In genomic region chr3:84658872-84659271, GRCm38 (mm10) we compare ENCODE assay signal across 22 mouse cellular contexts. TPM values are rescaled to one million over a fixed set of nuclear protein-coding genes. Genes with fewer than 3 reads are reported as not detected.
A peak's percentile ranks its signal among the peaks of the same experiment; 100 is the strongest.
DNase-seq lines count a peak whose midpoint lies in the region; ATAC-seq and TF ChIP-seq lines count a peak whose summit lies in the region.
"Had no signal": no experiment of that assay in that cellular context is flagged by ENCODE, and none has a peak within 500 bp of the region (broad histone marks: within the 10 kb centered on the region; RNA-seq: fewer than 3 reads in every experiment).

No protein-coding gene starts in this region.

- no peaks in the 10 kb centered on the region for H3K27me3 ChIP-seq in intestine, postnatal 0 days (replicated peaks; ENCODE audit: control insufficient read depth, insufficient read depth, low read length)
- H3K27me3 ChIP-seq in intestine, embryonic 15.5 days (replicated peaks): no peaks in the 10 kb centered on the region
- H3K27me3 ChIP-seq in liver, postnatal 0 days (ENCODE audit: insufficient read depth, low read length): no peaks in the 10 kb centered on the region
- no peaks in the 10 kb centered on the region for H3K27me3 ChIP-seq in ES-Bruce4 (ENCODE audit: control insufficient read depth, insufficient read depth, low read length, poor library complexity, severe bottlenecking)
- no peaks in the 10 kb centered on the region for H3K27me3 ChIP-seq in stomach, postnatal 0 days (ENCODE audit: control insufficient read depth, insufficient read depth, low read length)
- H3K27me3 ChIP-seq: hindbrain, embryonic 15.5 days had no signal

- H3K4me3 ChIP-seq in intestine, postnatal 0 days (ENCODE audit: low read depth, low read length): no peak overlapping the region
- no peak overlapping the region for H3K4me3 ChIP-seq in intestine, embryonic 15.5 days (replicated peaks)
- no peak overlapping the region for H3K4me3 ChIP-seq in liver, postnatal 0 days (ENCODE audit: low read depth, low read length)
- no peak overlapping the region for H3K4me3 ChIP-seq in ES-Bruce4 (ENCODE audit: low read depth, low read length)
- H3K4me3 ChIP-seq in stomach, postnatal 0 days (ENCODE audit: low read depth, low read length): no peak overlapping the region
- H3K4me3 ChIP-seq: heart, embryonic 10.5 days; hindbrain, embryonic 15.5 days; liver, embryonic 15.5 days; megakaryocyte, embryonic 14.5 days; midbrain, embryonic 13.5 days; neural tube, embryonic 12.5 days had no signal

- no peaks in the 10 kb centered on the region for H3K36me3 ChIP-seq in intestine, postnatal 0 days (ENCODE audit: control insufficient read depth, insufficient read depth)
- no peaks in the 10 kb centered on the region for H3K36me3 ChIP-seq in intestine, embryonic 15.5 days
- H3K36me3 ChIP-seq in liver, postnatal 0 days (replicated peaks; ENCODE audit: insufficient read depth, low read length): no peaks in the 10 kb centered on the region
- H3K36me3 ChIP-seq in ES-Bruce4 (ENCODE audit: control insufficient read depth, insufficient read depth, low read length, poor library complexity, severe bottlenecking): no peaks in the 10 kb centered on the region
- H3K36me3 ChIP-seq in stomach, postnatal 0 days (ENCODE audit: control insufficient read depth, insufficient read depth, low read length): no peaks in the 10 kb centered on the region
- H3K36me3 ChIP-seq: heart, embryonic 10.5 days; hindbrain, embryonic 15.5 days; liver, embryonic 15.5 days; midbrain, embryonic 13.5 days; neural tube, embryonic 12.5 days had no signal

- H3K4me1 ChIP-seq in intestine, postnatal 0 days (replicated peaks; ENCODE audit: control insufficient read depth, insufficient read depth, low read length): peaks cover 6% of the 10 kb centered on the region; the same call in 1 of the 2 replicates
- H3K4me1 ChIP-seq in intestine, embryonic 15.5 days (replicated peaks): peaks cover 21% of the 10 kb centered on the region
- peaks cover 21% of the 10 kb centered on the region for H3K4me1 ChIP-seq in liver, postnatal 0 days (ENCODE audit: insufficient read depth)
- peaks cover 2% of the 10 kb centered on the region for H3K4me1 ChIP-seq in ES-Bruce4 (ENCODE audit: control insufficient read depth, insufficient read depth, low read length)
- peaks cover 10% of the 10 kb centered on the region for H3K4me1 ChIP-seq in stomach, postnatal 0 days (replicated peaks; ENCODE audit: control insufficient read depth, insufficient read depth)

- H3K27ac ChIP-seq in intestine, postnatal 0 days (ENCODE audit: low read depth, low read length): no peak overlapping the region
- no peak overlapping the region for H3K27ac ChIP-seq in intestine, embryonic 15.5 days
- H3K27ac ChIP-seq in liver, postnatal 0 days (ENCODE audit: low read depth): no peak overlapping the region
- no peak overlapping the region for H3K27ac ChIP-seq in ES-Bruce4 (ENCODE audit: insufficient read depth, low read length)
- H3K27ac ChIP-seq in stomach, postnatal 0 days (replicated peaks): no peak overlapping the region
- H3K27ac ChIP-seq: heart, embryonic 10.5 days; hindbrain, embryonic 15.5 days; liver, embryonic 15.5 days; midbrain, embryonic 13.5 days; neural tube, embryonic 12.5 days had no signal

- WGBS in intestine, postnatal 0 days: 95% methylated on average over 2 of the region's 2 CpGs
- 98% methylated on average over 2 of the region's 2 CpGs for WGBS in intestine, embryonic 15.5 days
- WGBS in liver, postnatal 0 days (ENCODE audit: insufficient replicate concordance): 82% methylated on average over 2 of the region's 2 CpGs
- 100% methylated on average over 2 of the region's 2 CpGs for WGBS in stomach, postnatal 0 days

- no peak for DNase-seq in liver, postnatal 0 days
- DNase-seq in liver: no peak
- DNase-seq in stomach, postnatal 0 days (ENCODE audit: low spot score): no peak
- DNase-seq in embryo, embryonic 10.5 days (ENCODE audit: low spot score): no peak
- DNase-seq: adrenal gland, postnatal 36 days; cerebellum, adult 11-12 months; cerebellum, postnatal 14 days; kidney, adult 11 months; kidney, postnatal 14 days; layer of hippocampus, postnatal 36 days; lung, postnatal 14 days; right cerebral cortex, postnatal 14 days had no signal

- no peak for TF ChIP-seq EP300 in liver, postnatal 0 days (IDR thresholded peaks at IDR 0.05; ENCODE audit: low read depth)
- no peak for TF ChIP-seq EP300 in ES-Bruce4 (IDR thresholded peaks at IDR 0.05; ENCODE audit: insufficient read depth, low read depth, low read length)
- TF ChIP-seq EP300 in stomach, postnatal 0 days (optimal IDR thresholded peaks at IDR 0.05): no peak

- TF ChIP-seq POLR2A in ES-Bruce4 (IDR thresholded peaks at IDR 0.05; ENCODE audit: insufficient read depth, low read length): no peak

- no peak for ATAC-seq in intestine, postnatal 0 days
- ATAC-seq in intestine, embryonic 15.5 days: no peak
- no peak for ATAC-seq in liver, postnatal 0 days
- ATAC-seq in stomach, postnatal 0 days (ENCODE audit: low FRiP score, low TSS enrichment): no peak
- ATAC-seq: forebrain, embryonic 14.5 days; midbrain, embryonic 13.5 days had no signal

- peak; percentile 50 for TF ChIP-seq CTCF in intestine, postnatal 0 days (IDR thresholded peaks at IDR 0.05; ENCODE audit: low read depth)
- peak; percentile 37 for TF ChIP-seq CTCF in liver, postnatal 0 days (IDR thresholded peaks at IDR 0.05; ENCODE audit: low read depth)
- peak; percentile 12 for TF ChIP-seq CTCF in ES-Bruce4 (IDR thresholded peaks at IDR 0.05; ENCODE audit: low read depth, low read length)
- TF ChIP-seq CTCF in stomach, postnatal 0 days (IDR thresholded peaks at IDR 0.05; ENCODE audit: low read depth): peak; percentile 54

- no peaks in the 10 kb centered on the region for H3K9me3 ChIP-seq in intestine, postnatal 0 days (ENCODE audit: control insufficient read depth)
- no peaks in the 10 kb centered on the region for H3K9me3 ChIP-seq in intestine, embryonic 15.5 days
- H3K9me3 ChIP-seq in liver, postnatal 0 days (ENCODE audit: low read length): no peaks in the 10 kb centered on the region
- peaks cover 11% of the 10 kb centered on the region for H3K9me3 ChIP-seq in ES-Bruce4 (replicated peaks; ENCODE audit: control insufficient read depth, insufficient read depth, low read length, poor library complexity, severe bottlenecking)
- no peaks in the 10 kb centered on the region for H3K9me3 ChIP-seq in stomach, postnatal 0 days (ENCODE audit: control insufficient read depth, low read length)
- H3K9me3 ChIP-seq: heart, embryonic 10.5 days; hindbrain, embryonic 15.5 days; liver, embryonic 15.5 days; midbrain, embryonic 13.5 days; neural tube, embryonic 12.5 days had no signal

- no peak overlapping the region for H3K4me2 ChIP-seq in intestine, postnatal 0 days (replicated peaks; ENCODE audit: low read depth)
- no peak overlapping the region for H3K4me2 ChIP-seq in intestine, embryonic 15.5 days (replicated peaks)
- H3K4me2 ChIP-seq in liver, postnatal 0 days (ENCODE audit: low read depth, low read length): no peak overlapping the region
- H3K4me2 ChIP-seq in stomach, postnatal 0 days (replicated peaks; ENCODE audit: low read depth): no peak overlapping the region
- H3K4me2 ChIP-seq: hindbrain, embryonic 15.5 days; liver, embryonic 15.5 days; midbrain, embryonic 13.5 days; neural tube, embryonic 12.5 days had no signal

- no peak overlapping the region for H3K9ac ChIP-seq in intestine, postnatal 0 days (ENCODE audit: low read depth, low read length)
- H3K9ac ChIP-seq in intestine, embryonic 15.5 days: no peak overlapping the region
- no peak overlapping the region for H3K9ac ChIP-seq in liver, postnatal 0 days (replicated peaks)
- H3K9ac ChIP-seq in ES-Bruce4 (ENCODE audit: low read depth, poor library complexity, severe bottlenecking): no peak overlapping the region
- no peak overlapping the region for H3K9ac ChIP-seq in stomach, postnatal 0 days (ENCODE audit: low read length)
- H3K9ac ChIP-seq: hindbrain, embryonic 15.5 days; liver, embryonic 15.5 days; midbrain, embryonic 13.5 days; neural tube, embryonic 12.5 days had no signal

RNA-seq across cellular contexts. Expression of gene Tmem154, which starts 7.1 kb away (rescaled TPM):
- 0.76 and 0.93 TPM in 2 replicates for polyA plus RNA-seq in intestine, postnatal 0 days (2015; fragmentation: Nextera tagmentation; extraction: Ambion mirVana)
- polyA plus RNA-seq in intestine, embryonic 15.5 days (2015; fragmentation: Nextera tagmentation; extraction: Ambion mirVana): 0.98 and 1.2 TPM in 2 replicates
- polyA plus RNA-seq in liver, postnatal 0 days (2015; fragmentation: Nextera tagmentation; extraction: Ambion mirVana): 2.9 and 3.5 TPM in 2 replicates
- polyA plus RNA-seq in ES-Bruce4 (2011; ENCODE audit: insufficient read depth, insufficient read length, low read depth, missing spikeins): 3.2 and 3.9 TPM in 2 replicates
- 20.9 and 24.7 TPM in 2 replicates for polyA plus RNA-seq in stomach, postnatal 0 days (2015; fragmentation: Nextera tagmentation; extraction: Ambion mirVana)
